In genomic region chr4:94995862-94996261, GRCm38 (mm10) we compare ENCODE assay signal across 29 mouse cellular contexts. TPM values are rescaled to one million over a fixed set of nuclear protein-coding genes. Genes with fewer than 3 reads are reported as not detected.
A peak's percentile ranks its signal among the peaks of the same experiment; 100 is the strongest.
DNase-seq lines count a peak whose midpoint lies in the region; ATAC-seq and TF ChIP-seq lines count a peak whose summit lies in the region.
"Had no signal": no experiment of that assay in that cellular context is flagged by ENCODE, and none has a peak within 500 bp of the region (broad histone marks: within the 10 kb centered on the region; RNA-seq: fewer than 3 reads in every experiment).

No protein-coding gene starts in this region.

- H3K27ac ChIP-seq in midbrain, embryonic 16.5 days (ENCODE audit: low read length): no peak overlapping the region
- H3K27ac ChIP-seq in midbrain, postnatal 0 days (ENCODE audit: low read depth, low read length): no peak overlapping the region
- H3K27ac ChIP-seq: embryonic facial prominence, embryonic 13.5 days; embryonic facial prominence, embryonic 15.5 days; forebrain, embryonic 10.5 days; forebrain, embryonic 12.5 days had no signal

- H3K27me3 ChIP-seq in midbrain, embryonic 16.5 days (ENCODE audit: control insufficient read depth, insufficient read depth, low read depth, low read length): no peaks in the 10 kb centered on the region
- no peaks in the 10 kb centered on the region for H3K27me3 ChIP-seq in midbrain, postnatal 0 days (ENCODE audit: insufficient read depth, low read length)
- H3K27me3 ChIP-seq: CH12.LX; embryonic facial prominence, embryonic 13.5 days; embryonic facial prominence, embryonic 15.5 days; forebrain, embryonic 12.5 days; Patski had no signal

- WGBS in midbrain, embryonic 16.5 days: 68% methylated on average over 4 of the region's 4 CpGs
- 69% methylated on average over 4 of the region's 4 CpGs for WGBS in midbrain, postnatal 0 days

- H3K4me2 ChIP-seq in midbrain, embryonic 16.5 days (ENCODE audit: low read length): no peak overlapping the region
- no peak overlapping the region for H3K4me2 ChIP-seq in midbrain, postnatal 0 days (ENCODE audit: low read depth, low read length, poor library complexity, severe bottlenecking)
- H3K4me2 ChIP-seq: embryonic facial prominence, embryonic 13.5 days; embryonic facial prominence, embryonic 15.5 days; forebrain, embryonic 12.5 days had no signal

- ATAC-seq in frontal cortex, adult (ENCODE audit: low TSS enrichment): peak; percentile 85
- ATAC-seq in midbrain, embryonic 16.5 days: 0 out of 2 replicates have a peak, but pooled peaks have one; percentile 8
- ATAC-seq in midbrain, postnatal 0 days (ENCODE audit: low FRiP score): no peak
- ATAC-seq: activated CD4-positive, CD25-positive, alpha-beta regulatory T cell, adult 4 months; CD4-positive, CD25-positive, alpha-beta regulatory T cell, adult 4 months; forebrain, embryonic 14.5 days; forebrain, embryonic 16.5 days; Patski had no signal

- H3K9ac ChIP-seq in midbrain, embryonic 16.5 days (ENCODE audit: low read depth, low read length): no peak overlapping the region
- H3K9ac ChIP-seq in midbrain, postnatal 0 days (replicated peaks; ENCODE audit: low read length, poor library complexity, severe bottlenecking): no peak overlapping the region
- H3K9ac ChIP-seq: embryonic facial prominence, embryonic 13.5 days; embryonic facial prominence, embryonic 15.5 days; forebrain, embryonic 12.5 days had no signal

- no peaks in the 10 kb centered on the region for H3K36me3 ChIP-seq in midbrain, embryonic 16.5 days (ENCODE audit: control insufficient read depth, insufficient read depth, low read length)
- no peaks in the 10 kb centered on the region for H3K36me3 ChIP-seq in midbrain, postnatal 0 days (ENCODE audit: insufficient read depth, low read length)
- H3K36me3 ChIP-seq: embryonic facial prominence, embryonic 13.5 days; embryonic facial prominence, embryonic 15.5 days; forebrain, embryonic 10.5 days; forebrain, embryonic 12.5 days; G1E had no signal

- no peak for DNase-seq in frontal cortex, postnatal 25 days (ENCODE audit: low spot score in 2 of 2)
- no peak for DNase-seq in midbrain, postnatal 0 days (ENCODE audit: low spot score)
- DNase-seq in brain, adult 2 months (ENCODE audit: low read depth, low spot score): peak; percentile 80
- DNase-seq in lung, postnatal 36 days: no peak
- DNase-seq: adrenal gland, adult 8-10 months; adrenal gland, postnatal 14 days; adrenal gland, postnatal 36 days; B cell, adult 2 months; cerebellum, adult 11 months; cerebellum, adult 18-20 months; cerebellum, adult 8-10 months; cerebellum, adult 9-11 months; cerebellum, postnatal 14 days; cerebellum, postnatal 36 days; embryo, embryonic 11 days had no signal

- TF ChIP-seq CTCF in midbrain, postnatal 0 days (IDR thresholded peaks at IDR 0.05): no peak

- H3K9me3 ChIP-seq in midbrain, embryonic 16.5 days (replicated peaks; ENCODE audit: control insufficient read depth, low read length, poor library complexity, severe bottlenecking): no peaks in the 10 kb centered on the region
- H3K9me3 ChIP-seq in midbrain, postnatal 0 days (ENCODE audit: low read length): no peaks in the 10 kb centered on the region
- H3K9me3 ChIP-seq: embryonic facial prominence, embryonic 13.5 days; embryonic facial prominence, embryonic 15.5 days; forebrain, embryonic 10.5 days; forebrain, embryonic 12.5 days; G1E had no signal

- no peak overlapping the region for H3K4me3 ChIP-seq in midbrain, embryonic 16.5 days (ENCODE audit: low read depth, low read length)
- H3K4me3 ChIP-seq in midbrain, postnatal 0 days (ENCODE audit: low read depth, low read length): no peak overlapping the region
- H3K4me3 ChIP-seq: embryonic facial prominence, embryonic 13.5 days; embryonic facial prominence, embryonic 15.5 days; erythroblast, embryonic 14.5 days; forebrain, embryonic 10.5 days; forebrain, embryonic 12.5 days had no signal

- H3K4me1 ChIP-seq in midbrain, embryonic 16.5 days (ENCODE audit: control insufficient read depth, insufficient read depth, low read length): no peaks in the 10 kb centered on the region
- H3K4me1 ChIP-seq in midbrain, postnatal 0 days (ENCODE audit: insufficient read depth, low read length): no peaks in the 10 kb centered on the region
- H3K4me1 ChIP-seq: embryonic facial prominence, embryonic 13.5 days; embryonic facial prominence, embryonic 15.5 days had no signal

RNA-seq across cellular contexts. Expression of gene Mysm1, which starts 17.0 kb away (rescaled TPM):
- polyA plus RNA-seq in midbrain, embryonic 16.5 days (2015; fragmentation: Nextera tagmentation; extraction: Ambion mirVana): 23.6 and 28.3 TPM in 2 replicates
- total RNA-seq in midbrain, postnatal 0 days (2014; rRNA removed): 16.2 and 28.1 TPM in 2 replicates
- polyA plus RNA-seq in midbrain, postnatal 0 days (2015; fragmentation: Nextera tagmentation; extraction: Ambion mirVana): 20.4 and 27.6 TPM in 2 replicates

RNA-seq across cellular contexts. Expression of gene Jun, which starts 56.2 kb away (rescaled TPM):
- 49.3 and 54.0 TPM in 2 replicates for polyA plus RNA-seq in midbrain, embryonic 16.5 days (2015; fragmentation: Nextera tagmentation; extraction: Ambion mirVana)
- total RNA-seq in midbrain, postnatal 0 days (2014; rRNA removed): 60.2 and 62.7 TPM in 2 replicates
- polyA plus RNA-seq in midbrain, postnatal 0 days (2015; fragmentation: Nextera tagmentation; extraction: Ambion mirVana): 37.9 and 40.5 TPM in 2 replicates
